Mouse (Mus musculus): ENCODE measurements at regions not wholly inside any gene's neighbourhood (a gene's known extent, or its start where the extent isn't known, plus 50 kb on each side); places are given as distances from the start of the nearest gene placed in this dataset.

- DNase-seq (ENCODE audit: low read depth, low spot score) = no peak
Measured at GRCm38 (mm10) chr8:10768181-10768580, 240.1 kb downstream of the Irs2 start.

- no peak for DNase-seq (ENCODE audit: low read depth, low spot score)
Measured at GRCm38 (mm10) chr8:10763907-10764306, 244.4 kb downstream of the Irs2 start.

GRCm38 (mm10) chr8:10761694-10762305, 246.5 kb downstream of the Irs2 start:
- no peak for DNase-seq (ENCODE audit: low read depth, low spot score)

GRCm38 (mm10) chr8:10760851-10761693, 247.2 kb downstream of the Irs2 start:
- no peak for DNase-seq (ENCODE audit: low read depth, low spot score)

- no peak for DNase-seq (ENCODE audit: low read depth, low spot score)
Measured at GRCm38 (mm10) chr8:10760231-10760630, 248.0 kb downstream of the Irs2 start.

- no peak for DNase-seq (ENCODE audit: low read depth, low spot score)
Measured at GRCm38 (mm10) chr8:10758151-10758550, 250.1 kb downstream of the Irs2 start.

- no peak for DNase-seq (ENCODE audit: low read depth, low spot score)
Measured at GRCm38 (mm10) chr8:10754986-10755308, 253.3 kb downstream of the Irs2 start.

GRCm38 (mm10) chr8:10754232-10754985, 253.8 kb downstream of the Irs2 start:
- no peak for DNase-seq (ENCODE audit: low read depth, low spot score)

- no peak for DNase-seq (ENCODE audit: low read depth, low spot score)
Measured at GRCm38 (mm10) chr8:10753056-10753455, 255.2 kb downstream of the Irs2 start.

GRCm38 (mm10) chr8:10747150-10747549, 261.1 kb downstream of the Irs2 start:
- DNase-seq (ENCODE audit: low read depth, low spot score) = no peak

GRCm38 (mm10) chr8:10743241-10743640, 265.0 kb downstream of the Irs2 start:
- no peak for DNase-seq (ENCODE audit: low read depth, low spot score)

- no peak for DNase-seq (ENCODE audit: low read depth, low spot score)
Measured at GRCm38 (mm10) chr8:10740837-10741236, 267.4 kb downstream of the Irs2 start.

- no peak for DNase-seq (ENCODE audit: low read depth, low spot score)
Measured at GRCm38 (mm10) chr8:10738486-10739081, 269.7 kb downstream of the Irs2 start.

- DNase-seq (ENCODE audit: low read depth, low spot score) = no peak
Measured at GRCm38 (mm10) chr8:10734746-10735145, 273.5 kb downstream of the Irs2 start.

GRCm38 (mm10) chr8:10723332-10723731, 284.9 kb downstream of the Irs2 start:
- DNase-seq (ENCODE audit: low read depth, low spot score) = no peak

- DNase-seq (ENCODE audit: low read depth, low spot score) = no peak
Measured at GRCm38 (mm10) chr8:10722742-10723141, 285.5 kb downstream of the Irs2 start.

GRCm38 (mm10) chr8:10722342-10722741, 285.9 kb downstream of the Irs2 start:
- DNase-seq (ENCODE audit: low read depth, low spot score) = peak; percentile 9

GRCm38 (mm10) chr8:10721146-10721862, 287.0 kb downstream of the Irs2 start:
- DNase-seq (ENCODE audit: low read depth, low spot score) = no peak

- no peak for DNase-seq (ENCODE audit: low read depth, low spot score)
Measured at GRCm38 (mm10) chr8:10720398-10720797, 287.9 kb downstream of the Irs2 start.

- DNase-seq (ENCODE audit: low read depth, low spot score) = no peak
Measured at GRCm38 (mm10) chr8:10719411-10719810, 288.8 kb downstream of the Irs2 start.

GRCm38 (mm10) chr8:10717297-10717696, 291.0 kb downstream of the Irs2 start:
- no peak for DNase-seq (ENCODE audit: low read depth, low spot score)

Measured in CD4-positive helper T cell, adult 2 months (primary cell).